Mouse (Mus musculus) neural tube, embryonic 11.5 days (tissue): ENCODE measurements at regions not wholly inside any gene's neighbourhood (a gene's known extent, or its start where the extent isn't known, plus 50 kb on each side); places are given as distances from the start of the nearest gene placed in this dataset.

Experiments used
- ATAC-seq: fragments of 200-750 bp; cut with Nextera tagmentation; 2 replicates; pipeline ENCODE4 v1.8.0; 2017; ENCODE audit warnings: moderate number of reproducible peaks, mild to moderate bottlenecking, moderate TSS enrichment, moderate library complexity; ENCODE audit not compliant: insufficient read depth, low FRiP score, low TSS enrichment
- DNase-seq: peaks from one replicate; pipeline ENCODE4 v3.0.0-alpha.2; 2015; ENCODE audit warnings: low spot score
- H3K27ac ChIP-seq: fragments of 300-500 bp; sonication (generic); 2 replicates; pipeline ENCODE4 v1.5.1; 2014; ENCODE audit warnings: low read depth, mild to moderate bottlenecking, low read length
- H3K27me3 ChIP-seq: fragments of 300-500 bp; sonication (generic); 2 replicates; pipeline ENCODE4 v1.6.1; 2014; ENCODE audit warnings: mild to moderate bottlenecking, low read length, mixed read lengths; ENCODE audit not compliant: control insufficient read depth, insufficient read depth
- H3K36me3 ChIP-seq: fragments of 300-500 bp; sonication (generic); 2 replicates; pipeline ENCODE4 v1.6.1; 2014; ENCODE audit warnings: mild to moderate bottlenecking, low read length, moderate library complexity, mixed read lengths; ENCODE audit not compliant: control insufficient read depth, insufficient read depth
- H3K4me1 ChIP-seq: fragments of 300-500 bp; sonication (generic); 2 replicates; pipeline ENCODE4 v1.6.1; 2014; ENCODE audit warnings: low read length, mixed read lengths; ENCODE audit not compliant: control insufficient read depth, insufficient read depth
- H3K4me2 ChIP-seq: fragments of 300-500 bp; sonication (generic); 2 replicates; pipeline ENCODE4 v1.6.1; 2014; ENCODE audit warnings: low read depth, mild to moderate bottlenecking, moderate library complexity
- H3K4me3 ChIP-seq: fragments of 300-500 bp; sonication (generic); 2 replicates; pipeline ENCODE4 v1.5.1; 2014; ENCODE audit warnings: low read depth, low read length
- H3K9ac ChIP-seq: fragments of 300-500 bp; sonication (generic); 2 replicates; pipeline ENCODE4 v1.6.1; 2014; ENCODE audit warnings: mild to moderate bottlenecking, low read length
- H3K9me3 ChIP-seq: fragments of 300-500 bp; sonication (generic); 2 replicates; pipeline ENCODE4 v1.6.1; 2016; ENCODE audit warnings: low read length; ENCODE audit not compliant: control insufficient read depth
- WGBS: fragments of 180-500 bp; shearing (Covaris S2); extraction: QIAGEN DNeasy Blood & Tissue Kit; methylation state at CpG from one replicate; pipeline ENCODE4 v1.1.7; 2014; 5-methylcytosine and 5-hydroxymethylcytosine counted together

- DNase-seq (no peak), ATAC-seq (no peak)
- WGBS: 77% methylated on average over 9 of the region's 9 CpGs
These were observed 64.7 kb upstream of the Gm11733 start for GRCm38 (mm10) chr11:117419351-117419969.

DNA sequence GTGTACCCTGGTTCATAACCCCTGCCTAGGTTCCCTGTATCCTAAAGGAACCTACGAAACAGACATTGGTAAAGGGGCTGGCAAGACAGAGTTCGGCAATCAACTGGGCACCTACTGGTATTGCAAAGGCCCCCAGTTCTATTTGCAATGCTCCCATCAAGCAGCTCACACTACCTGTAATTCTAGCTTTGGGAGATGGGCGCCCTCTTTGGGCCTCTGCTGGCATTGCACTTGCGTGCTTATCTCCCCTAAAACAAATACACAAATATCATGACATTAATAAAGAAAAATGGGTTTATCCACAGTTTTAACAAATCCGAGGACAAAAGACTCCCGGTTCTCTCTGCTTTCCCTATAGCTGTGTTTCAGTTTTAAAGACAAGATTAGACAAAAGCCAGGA is 61.5 kb upstream of the Gm11733 start:
- H3K36me3 ChIP-seq: no peaks in the 10 kb centered on the region
- H3K27ac ChIP-seq: no peak overlapping the region
- ATAC-seq: no peak
- H3K27me3 ChIP-seq: no peaks in the 10 kb centered on the region
- 88% methylated on average over 6 of the region's 6 CpGs for WGBS
- no peak overlapping the region for H3K4me3 ChIP-seq
- peaks cover 2% of the 10 kb centered on the region for H3K4me1 ChIP-seq
- H3K9me3 ChIP-seq: no peaks in the 10 kb centered on the region
- no peak overlapping the region for H3K4me2 ChIP-seq
- H3K9ac ChIP-seq: no peak overlapping the region
- DNase-seq: no peak

More at GRCm38 (mm10) chr11:117419351-117419969, 64.7 kb upstream of the Gm11733 start:
- Histone ChIP-seq H3K9ac (no peak overlapping the region), H3K36me3 (no peaks in the 10 kb centered on the region), H3K27ac (no peak overlapping the region), H3K9me3 (no peaks in the 10 kb centered on the region), H3K4me3 (no peak overlapping the region), H3K4me2 (no peak overlapping the region), H3K4me1 (peaks cover 16% of the 10 kb centered on the region), H3K27me3 (peaks cover 8% of the 10 kb centered on the region)

DNA sequence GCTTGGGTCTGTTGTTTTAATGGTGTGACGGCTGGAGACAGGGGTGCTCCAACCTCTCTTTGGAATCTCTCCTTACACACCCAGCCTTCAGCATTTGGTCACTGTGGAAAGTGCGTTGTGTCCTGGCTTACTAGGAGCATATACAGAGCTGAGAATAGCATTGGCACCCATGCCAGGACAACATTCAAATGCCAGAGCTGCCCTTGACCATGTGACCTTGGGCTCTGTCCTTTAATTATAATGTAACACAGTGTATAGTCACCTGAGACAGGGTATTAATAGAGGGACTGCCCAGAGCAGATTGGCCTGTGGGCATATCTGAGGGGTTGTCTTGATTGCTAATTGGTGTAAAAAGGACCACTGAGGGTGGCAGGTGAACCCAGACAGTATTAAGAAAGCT is 60.7 kb upstream of the Gm11733 start:
- Histone ChIP-seq H3K4me2 (no peak overlapping the region), H3K27me3 (no peaks in the 10 kb centered on the region), H3K27ac (no peak overlapping the region), H3K9ac (no peak overlapping the region), H3K4me3 (no peak overlapping the region), H3K4me1 (peaks cover 2% of the 10 kb centered on the region), H3K9me3 (no peaks in the 10 kb centered on the region), H3K36me3 (no peaks in the 10 kb centered on the region)
- ATAC-seq (no peak), DNase-seq (no peak)
- 92% methylated on average over 2 of the region's 2 CpGs for WGBS

GRCm38 (mm10) chr11:117425466-117425865 is 58.7 kb upstream of the Gm11733 start:
- no peak for ATAC-seq
- no peak for DNase-seq

DNA sequence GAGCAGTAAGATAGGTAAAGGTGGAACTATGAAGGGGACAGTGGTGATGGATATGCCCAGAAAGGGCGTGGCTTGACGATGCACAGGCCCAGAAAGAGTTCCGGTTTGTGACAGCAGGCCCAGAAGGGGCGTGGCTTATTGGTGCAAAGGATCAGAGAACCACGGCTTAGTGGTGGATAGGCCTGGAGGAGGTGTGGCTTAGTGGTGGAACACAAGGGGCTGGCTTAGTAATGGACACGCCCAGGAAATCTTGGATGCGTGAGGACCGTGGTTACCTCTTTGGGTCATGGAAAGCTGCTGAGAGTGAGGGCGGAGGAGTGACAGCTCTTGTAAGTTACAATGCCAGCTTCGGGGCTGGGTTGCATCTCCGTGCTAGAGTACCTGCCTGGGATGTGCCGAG is 58.2 kb upstream of the Gm11733 start:
- ATAC-seq: no peak
- Histone ChIP-seq H3K4me1 (peaks cover 10% of the 10 kb centered on the region), H3K4me2 (no peak overlapping the region), H3K4me3 (no peak overlapping the region), H3K9me3 (no peaks in the 10 kb centered on the region), H3K27me3 (no peaks in the 10 kb centered on the region), H3K9ac (no peak overlapping the region), H3K27ac (no peak overlapping the region), H3K36me3 (no peaks in the 10 kb centered on the region)
- DNase-seq: no peak
- 32% methylated on average over 12 of the region's 12 CpGs for WGBS

More at GRCm38 (mm10) chr11:117425466-117425865, 58.7 kb upstream of the Gm11733 start:
- H3K36me3 ChIP-seq: no peaks in the 10 kb centered on the region
- H3K9ac ChIP-seq: no peak overlapping the region
- H3K9me3 ChIP-seq: no peaks in the 10 kb centered on the region
- H3K4me1 ChIP-seq: peaks cover 6% of the 10 kb centered on the region
- H3K4me2 ChIP-seq: no peak overlapping the region
- no peak overlapping the region for H3K27ac ChIP-seq
- H3K4me3 ChIP-seq: no peak overlapping the region
- 64% methylated on average over 8 of the region's 9 CpGs for WGBS
- H3K27me3 ChIP-seq: no peaks in the 10 kb centered on the region

GRCm38 (mm10) chr11:117426651-117427050 is 57.5 kb upstream of the Gm11733 start:
- H3K4me2 ChIP-seq: no peak overlapping the region
- H3K27ac ChIP-seq: no peak overlapping the region
- 81% methylated on average over 4 of the region's 4 CpGs for WGBS
- H3K9me3 ChIP-seq: no peaks in the 10 kb centered on the region
- H3K4me1 ChIP-seq: peaks cover 13% of the 10 kb centered on the region
- no peaks in the 10 kb centered on the region for H3K27me3 ChIP-seq
- H3K4me3 ChIP-seq: no peak overlapping the region
- no peak overlapping the region for H3K9ac ChIP-seq
- no peaks in the 10 kb centered on the region for H3K36me3 ChIP-seq
- ATAC-seq: no peak
- DNase-seq: no peak

GRCm38 (mm10) chr11:117427808-117428510 is 56.2 kb upstream of the Gm11733 start:
- Histone ChIP-seq H3K4me1 (peaks cover 13% of the 10 kb centered on the region), H3K4me3 (no peak overlapping the region), H3K9me3 (no peaks in the 10 kb centered on the region), H3K4me2 (no peak overlapping the region), H3K36me3 (no peaks in the 10 kb centered on the region), H3K27me3 (no peaks in the 10 kb centered on the region), H3K27ac (no peak overlapping the region), H3K9ac (no peak overlapping the region)
- ATAC-seq (no peak), DNase-seq (no peak)
- 84% methylated on average over 17 of the region's 17 CpGs for WGBS

DNA sequence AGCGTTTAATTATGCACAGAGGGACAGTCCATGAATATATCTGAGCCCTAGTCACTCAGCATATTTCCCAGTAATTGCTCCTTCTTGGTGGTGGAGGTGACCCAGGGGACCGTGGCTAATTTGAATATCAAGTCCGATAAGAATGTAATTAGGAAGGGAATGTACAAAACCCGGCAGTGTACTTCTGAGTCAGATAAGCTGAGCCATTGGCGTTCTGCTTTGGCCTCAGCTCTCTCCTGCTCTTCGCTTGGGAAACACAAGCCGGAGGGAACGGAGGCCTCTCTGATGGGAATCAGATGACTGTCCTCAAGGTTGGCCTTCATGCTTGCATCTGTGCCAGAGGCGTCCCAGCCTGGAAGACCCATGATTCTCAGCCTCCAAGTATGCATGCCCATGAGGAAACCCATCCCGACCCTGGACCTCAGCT is 54.8 kb upstream of the Gm11733 start:
- DNase-seq (no peak), ATAC-seq (no peak)
- Histone ChIP-seq H3K36me3 (no peaks in the 10 kb centered on the region), H3K4me2 (no peak overlapping the region), H3K4me1 (peaks cover 13% of the 10 kb centered on the region), H3K27ac (no peak overlapping the region), H3K9ac (no peak overlapping the region), H3K27me3 (no peaks in the 10 kb centered on the region), H3K9me3 (no peaks in the 10 kb centered on the region), H3K4me3 (no peak overlapping the region)
- WGBS: 80% methylated on average over 10 of the region's 10 CpGs

DNA sequence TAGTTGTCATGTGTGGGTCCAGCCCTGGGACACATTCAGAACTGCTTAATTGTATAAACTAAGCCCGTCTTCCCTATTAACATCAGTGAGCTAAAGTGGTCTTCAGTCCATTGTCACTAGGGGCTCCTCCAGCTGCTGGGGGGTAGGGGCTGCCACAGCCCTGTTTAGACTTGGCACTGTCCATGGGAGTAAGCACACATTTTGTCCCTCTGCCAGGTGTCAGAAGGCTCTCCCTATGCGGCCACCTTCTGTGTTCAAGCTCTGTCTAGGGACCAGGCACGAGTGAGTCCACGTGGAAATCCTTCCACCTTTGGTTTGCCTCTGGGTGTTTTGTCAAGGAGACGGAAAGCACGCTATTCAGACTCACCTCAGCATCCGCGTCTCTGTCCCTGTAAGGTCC is 54.3 kb upstream of the Gm11733 start:
- Histone ChIP-seq H3K4me2 (no peak overlapping the region), H3K9me3 (no peaks in the 10 kb centered on the region), H3K36me3 (no peaks in the 10 kb centered on the region), H3K4me3 (no peak overlapping the region), H3K27me3 (no peaks in the 10 kb centered on the region), H3K27ac (no peak overlapping the region), H3K9ac (no peak overlapping the region), H3K4me1 (peaks cover 13% of the 10 kb centered on the region)
- ATAC-seq (no peak), DNase-seq (no peak)
- WGBS: 59% methylated on average over 8 of the region's 8 CpGs
